Mouse (Mus musculus) hindbrain, embryonic 13.5 days (tissue): ENCODE data around the gene Zfp773. TPM values are rescaled to one million over a fixed set of nuclear protein-coding genes. Genes with fewer than 3 reads are reported as not detected.

Experiments
- polyA plus RNA-seq: library from polyadenylated mRNA; unstranded; fragments of >200 nt; fragmentation: Nextera tagmentation; extraction: Ambion mirVana; gene quantifications from 2 replicates; pipeline ENCODE4 v1.2.1, GENCODE M21; 2015

The Zfp773 gene
- polyA plus RNA-seq, 1 experiment from 2014 or later = 17.3 TPM

Other genes with a start within 250 kb of the Zfp773 start
- 0.36 TPM in 1 of 2 replicates, not detected in the other for gene Aurkc, start 141.5 kb downstream of the Zfp773 start, polyA plus RNA-seq
- 21.1 and 22.9 TPM in 2 replicates for gene Zfp954, start 15.3 kb downstream of the Zfp773 start, polyA plus RNA-seq
- gene Zfp418, start 34.6 kb upstream of the Zfp773 start, polyA plus RNA-seq = 3.5 and 3.9 TPM in 2 replicates
- 8.7 and 9.3 TPM in 2 replicates for gene Zfp772, start 73.2 kb upstream of the Zfp773 start, polyA plus RNA-seq
- 1.1 TPM in 2 replicates for gene Vmn2r29, start 110.6 kb upstream of the Zfp773 start, polyA plus RNA-seq
- 6.7 and 7.4 TPM in 2 replicates for gene Gm45844, start 141.5 kb upstream of the Zfp773 start, polyA plus RNA-seq
- gene Clcn4, start 164.1 kb upstream of the Zfp773 start, polyA plus RNA-seq = 172 and 175 TPM in 2 replicates
- not detected in 2 replicates for gene Vmn2r30, start 200.9 kb upstream of the Zfp773 start, polyA plus RNA-seq
- not detected in 2 replicates for gene Gm45783, start 237.8 kb upstream of the Zfp773 start, polyA plus RNA-seq